Mouse (Mus musculus) adrenal gland, adult 18-20 months (tissue): ENCODE data around the gene D230025D16Rik. TPM values are rescaled to one million over a fixed set of nuclear protein-coding genes. Genes with fewer than 3 reads are reported as not detected.
"Not testable (repeated sequence)": the region's sequence is repeated elsewhere in the genome, so short reads cannot be mapped to it uniquely, and the experiment has no call there.

Experiments
- DNase-seq, 2 experiments: peaks; one replicate each; pipeline ENCODE4 v3.0.0; 2021 to 2022; ENCODE audit warnings: low spot score in 2 of 2
- total RNA-seq, 2 experiments: library from RNA; stranded (reverse); gene quantifications; 1 replicate in 1 of 2; 2 replicates in 1 of 2; pipeline ENCODE4 v1.2.3; 2021

Gene D230025D16Rik
- total RNA-seq, 2 experiments from 2014 or later, result 23.4 to 32.0 TPM

DNA sequence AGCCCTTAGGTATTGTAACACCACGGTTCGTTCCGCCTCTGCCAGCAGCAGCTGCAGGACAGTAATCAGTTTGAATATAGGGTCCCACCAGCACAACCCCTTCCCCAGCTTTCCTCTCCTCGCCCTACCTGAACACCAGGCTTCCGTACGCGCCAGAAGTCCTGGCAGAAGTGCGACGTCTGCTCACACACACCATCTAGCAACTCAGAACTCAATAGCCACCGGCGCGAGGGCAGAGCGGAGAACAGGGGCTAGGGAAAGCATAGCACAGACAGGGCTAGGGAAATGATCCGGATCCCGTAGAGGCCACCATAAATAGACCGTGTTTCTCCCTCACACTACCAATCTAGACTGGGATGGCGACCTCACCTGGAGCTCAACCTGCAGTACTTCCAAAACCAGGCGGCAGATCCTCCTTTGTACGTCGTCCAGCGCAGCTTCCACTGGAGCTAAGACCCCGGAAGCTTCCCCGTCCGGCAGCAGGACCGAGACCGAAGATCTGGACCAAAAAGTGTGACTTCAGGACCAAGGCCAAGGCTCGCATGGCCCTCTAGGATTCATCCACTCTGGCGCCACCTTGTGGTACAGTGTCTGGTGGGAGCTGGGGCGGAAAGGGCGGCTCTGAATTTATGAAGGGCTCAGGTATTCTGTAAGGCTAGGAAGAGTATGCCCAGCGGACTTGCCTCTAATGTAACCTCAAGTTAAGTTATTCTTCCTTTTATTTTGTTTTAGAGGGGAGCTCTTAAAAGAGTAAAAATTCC, 65.8 kb downstream of the D230025D16Rik start:
- peak; percentile 89 to 93 for DNase-seq

DNA sequence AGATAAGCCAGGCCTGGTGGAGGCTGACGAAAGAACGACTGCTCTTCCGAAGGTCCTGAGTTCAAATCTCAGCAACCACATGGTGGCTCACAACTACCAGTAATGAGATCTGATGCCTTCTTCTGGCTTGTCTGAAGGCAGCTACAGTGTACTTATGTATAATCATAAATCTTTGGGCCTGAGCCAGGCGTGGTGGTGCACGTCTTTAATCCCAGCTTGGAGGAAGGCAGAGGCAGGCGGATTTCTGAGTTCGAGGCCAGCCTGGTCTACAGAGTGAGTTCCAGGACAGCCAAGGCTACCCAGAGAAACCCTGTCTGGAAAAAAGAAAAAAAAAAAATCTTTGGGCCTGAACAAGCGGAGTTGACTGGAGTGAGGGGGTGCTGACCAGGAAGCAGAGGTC, 66.4 kb downstream of the D230025D16Rik start:
- not testable (repeated sequence) for DNase-seq

DNA sequence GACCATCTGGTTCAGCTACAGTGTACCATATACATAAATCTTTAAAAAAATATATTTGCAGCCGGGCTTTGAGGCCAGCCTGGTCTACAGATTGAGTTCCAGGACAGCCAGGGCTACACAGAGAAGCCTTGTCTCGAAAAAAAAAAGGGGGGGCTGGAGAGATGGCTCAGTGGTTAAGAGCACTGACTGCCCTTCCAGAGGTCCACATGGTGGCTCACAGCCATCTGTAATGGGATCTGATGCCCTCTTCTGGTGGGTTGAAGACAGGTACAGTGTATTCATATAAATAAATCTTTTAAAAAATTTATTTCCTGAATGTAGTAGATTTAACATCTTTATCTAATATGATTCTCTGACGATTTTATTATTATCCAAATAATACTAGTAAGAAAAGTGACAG, 66.9 kb downstream of the D230025D16Rik start:
- not testable (repeated sequence) for DNase-seq

DNA sequence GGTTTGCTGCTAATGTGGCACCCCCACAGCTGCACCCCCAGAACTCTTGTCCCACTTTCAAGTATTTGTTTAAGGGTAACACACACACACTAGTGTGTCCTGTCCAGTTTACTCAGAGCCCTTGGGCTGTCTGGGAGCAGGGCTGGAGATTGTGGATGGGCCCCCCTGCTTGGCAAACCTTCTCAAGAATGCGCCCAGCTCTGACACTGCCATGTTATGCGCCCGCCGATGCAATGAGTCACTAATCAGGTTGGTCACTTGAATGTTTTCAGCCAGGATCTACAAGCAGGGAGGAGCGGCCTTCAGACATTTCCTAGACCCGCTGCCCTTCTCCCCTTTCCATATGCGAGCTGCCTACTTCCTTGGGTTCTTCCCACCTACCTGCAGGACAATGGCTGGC, 67.5 kb downstream of the D230025D16Rik start:
- DNase-seq, result no peak

DNA sequence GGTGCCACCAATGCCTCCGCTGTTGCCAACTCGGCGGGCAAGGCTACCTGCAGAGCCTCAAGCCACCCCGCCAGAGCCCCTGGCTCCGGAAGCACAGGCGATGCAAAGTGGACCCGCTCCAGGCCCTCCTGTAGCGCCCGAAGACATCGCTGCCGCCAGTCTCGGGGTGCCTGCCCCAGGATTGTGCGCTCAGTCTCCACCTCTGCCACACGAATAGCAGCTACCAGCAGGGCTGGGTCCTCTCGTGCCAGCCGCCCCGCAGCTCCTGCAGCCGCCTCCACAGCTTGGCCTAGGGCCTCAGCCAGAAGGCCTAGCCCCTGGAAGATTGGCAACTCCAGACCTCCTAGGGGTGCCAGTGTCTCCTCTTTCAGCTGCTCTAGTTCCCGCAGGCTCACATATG, 68.5 kb downstream of the D230025D16Rik start:
- DNase-seq, result no peak

DNA sequence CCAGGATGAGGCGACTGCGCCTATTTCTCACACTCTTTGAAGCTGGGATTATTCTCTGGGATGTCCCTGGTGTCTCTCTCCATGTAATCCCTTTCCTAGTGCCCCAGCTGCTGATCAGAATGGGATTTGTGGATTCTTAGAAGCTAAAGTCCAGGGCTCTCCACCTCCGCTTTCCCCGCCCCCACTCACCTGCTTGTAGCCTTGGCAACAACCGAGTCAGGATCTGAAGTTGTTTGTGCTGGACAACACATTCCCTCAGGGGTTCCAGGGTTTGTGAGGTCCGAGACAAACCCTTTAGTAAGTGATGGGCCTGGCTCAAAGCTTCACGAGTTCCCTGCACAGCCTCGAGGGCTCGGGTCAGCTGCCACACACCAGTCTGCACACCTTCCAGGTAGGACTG, 69.8 kb downstream of the D230025D16Rik start:
- no peak for DNase-seq

DNA sequence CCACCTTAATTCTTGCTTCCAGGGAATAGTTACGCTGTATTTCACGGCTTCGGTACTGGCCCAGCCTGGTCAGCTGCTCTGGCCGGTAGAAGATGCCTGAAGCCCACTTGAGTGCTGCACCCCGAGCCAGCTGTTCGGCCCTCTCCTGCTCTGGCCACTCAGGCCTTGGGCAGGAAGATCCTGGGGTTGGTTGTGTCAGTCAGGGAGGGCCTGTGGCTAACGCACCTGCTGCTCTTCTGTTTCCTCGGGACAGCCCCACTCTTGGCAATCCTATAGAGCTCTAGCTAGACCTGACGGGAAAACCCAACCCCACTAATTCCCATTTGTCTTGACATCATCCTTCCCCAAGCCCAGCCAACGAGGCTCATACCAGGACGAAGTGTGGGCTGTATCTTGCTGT, 70.3 kb downstream of the D230025D16Rik start:
- DNase-seq, result no peak

DNA sequence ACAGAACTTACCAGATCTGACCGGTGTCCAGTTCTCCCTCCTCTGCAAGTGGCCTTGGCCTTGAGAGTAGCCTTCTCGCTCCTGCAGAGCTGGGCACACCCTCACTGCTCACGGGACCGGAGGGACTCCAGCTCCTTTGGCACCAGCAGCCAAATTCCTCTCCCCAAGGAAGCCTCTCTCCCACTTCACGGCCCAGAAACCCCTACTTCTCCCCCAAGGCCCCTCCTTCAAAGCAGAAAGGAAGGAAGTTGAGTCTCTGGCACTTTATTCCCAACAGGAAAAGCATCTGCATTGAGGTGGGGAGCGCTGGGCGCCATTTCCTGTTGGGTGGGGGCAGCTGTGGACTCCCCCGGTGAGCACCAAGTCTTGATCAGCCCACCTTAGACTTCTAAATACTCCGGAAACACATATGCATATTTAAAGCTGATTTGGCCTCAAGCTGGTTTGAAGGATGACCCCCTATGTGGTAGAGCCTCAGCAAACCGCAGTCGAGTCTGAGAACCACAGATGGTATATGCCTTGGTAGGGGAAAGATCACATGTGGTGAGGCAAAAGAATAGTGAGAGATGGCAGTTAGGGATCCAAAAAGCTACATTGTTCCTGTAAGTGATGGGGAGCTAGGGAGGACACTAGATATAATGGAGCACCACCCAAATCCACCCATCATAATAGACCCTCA, 71.1 kb downstream of the D230025D16Rik start, which contains the start of gene Exoc3l:
TSS of gene Exoc3l (minus strand) at position 207 of the 679 bp plus-strand sequence.
- peak in 1 of 2 experiments; percentile 52 for DNase-seq

DNA sequence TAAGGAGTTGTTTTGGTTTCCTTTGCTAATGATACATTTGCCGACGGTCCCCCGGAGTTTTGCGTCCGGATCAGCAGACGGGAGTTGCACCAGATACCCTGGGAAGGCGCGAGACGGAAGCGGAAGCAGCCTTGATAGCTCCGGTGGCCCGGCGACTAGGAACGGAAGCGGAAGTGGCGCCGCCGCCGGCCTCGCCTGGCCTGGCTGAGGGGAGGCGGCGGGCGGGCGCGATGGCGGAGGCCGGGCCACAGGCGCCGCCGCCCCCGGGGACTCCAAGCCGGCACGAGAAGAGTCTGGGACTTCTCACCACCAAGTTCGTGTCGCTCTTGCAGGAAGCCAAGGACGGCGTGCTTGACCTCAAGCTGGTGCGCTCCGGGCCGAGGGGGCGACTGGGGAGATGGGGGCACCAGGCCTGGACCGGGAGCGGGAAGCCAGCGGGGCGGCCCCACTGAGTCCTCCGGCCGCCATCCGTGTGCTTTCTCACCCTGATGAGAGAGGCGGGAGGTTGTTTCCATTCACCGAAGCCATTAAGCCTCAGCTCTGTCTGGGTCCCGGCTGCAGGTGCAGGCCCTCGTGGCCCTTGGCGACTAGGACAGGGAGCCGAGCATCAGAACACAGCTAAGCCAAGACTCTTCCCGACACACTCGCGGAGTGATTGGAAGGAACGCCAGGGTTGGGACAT, 72.7 kb downstream of the D230025D16Rik start, which contains the start of gene E2f4:
TSS of gene E2f4 (plus strand) at position 153 of the 682 bp plus-strand sequence.
- peak; percentile 85 to 87 for DNase-seq

DNA sequence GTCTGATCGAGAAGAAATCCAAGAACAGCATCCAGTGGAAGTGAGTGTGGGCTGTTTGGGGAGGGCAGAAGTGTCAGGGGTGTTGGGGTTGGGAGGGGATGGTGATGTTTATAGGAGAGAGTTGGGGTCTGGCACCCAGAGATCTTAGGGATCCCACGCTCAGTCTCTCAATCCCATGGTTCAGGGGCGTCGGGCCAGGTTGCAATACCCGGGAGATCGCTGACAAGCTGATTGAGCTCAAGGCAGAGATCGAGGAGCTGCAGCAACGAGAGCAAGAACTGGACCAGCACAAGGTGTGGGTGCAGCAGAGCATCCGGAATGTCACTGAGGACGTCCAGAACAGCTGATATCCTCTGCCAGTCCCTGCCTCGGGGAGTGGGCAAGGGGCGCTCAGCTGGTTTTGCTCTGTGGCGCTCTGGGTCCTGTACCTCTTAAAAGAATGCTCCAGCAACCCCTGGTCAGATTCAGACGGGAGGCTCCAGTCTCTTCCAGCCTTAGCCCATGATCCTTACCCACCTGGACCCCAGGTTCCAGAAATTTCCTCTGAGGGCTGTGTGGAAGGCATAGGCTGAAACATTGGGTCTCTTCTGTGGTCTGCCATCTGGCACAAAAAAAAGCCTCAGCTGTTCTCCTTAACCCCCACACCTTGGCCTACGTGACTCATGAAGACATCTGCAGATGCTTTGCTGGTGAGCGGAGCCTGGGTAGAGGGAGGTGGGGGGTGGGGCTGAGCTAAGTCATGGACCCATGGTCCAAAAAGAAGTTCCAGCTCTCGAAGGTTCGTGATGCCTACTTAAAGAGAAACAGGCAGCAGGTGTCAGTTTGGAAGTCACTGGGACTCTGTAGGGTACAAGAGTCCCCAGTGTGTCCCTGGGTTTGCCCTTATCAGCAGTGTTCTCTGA, 73.7 kb downstream of the D230025D16Rik start:
- no peak for DNase-seq

DNA sequence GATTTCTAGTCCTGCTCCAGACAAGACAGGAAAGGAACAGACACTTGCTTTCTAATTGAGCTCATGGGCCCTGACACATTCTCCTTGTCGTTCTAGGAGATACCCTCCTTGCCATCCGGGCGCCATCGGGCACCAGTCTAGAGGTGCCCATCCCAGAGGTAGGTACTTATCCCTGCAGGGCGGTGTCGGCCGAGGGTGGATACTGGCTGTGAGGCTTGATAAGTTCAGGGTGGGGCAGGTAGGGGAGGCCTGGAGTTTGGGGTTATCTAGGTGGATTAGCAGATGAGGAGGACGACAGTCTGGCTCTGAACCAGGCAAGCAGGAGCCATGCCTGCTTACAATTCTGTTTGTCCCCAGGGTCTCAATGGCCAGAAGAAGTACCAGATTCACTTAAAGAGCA, 75.0 kb downstream of the D230025D16Rik start:
- no peak for DNase-seq

Other genes starting within 250 kb of the D230025D16Rik start
- not detected for gene Ces2h, start 224.3 kb upstream of the D230025D16Rik start, total RNA-seq
- under 1 TPM in 1 of 2 experiments, not detected in 1; 0.27 TPM for gene Ces3a, start 176.5 kb upstream of the D230025D16Rik start, total RNA-seq
- not detected for gene Ces3b, start 141.4 kb upstream of the D230025D16Rik start, total RNA-seq
- gene Ces4a, start 93.3 kb upstream of the D230025D16Rik start, total RNA-seq, result not detected
- 100 to 1,000 TPM in 1 of 2 experiments, 10 to 100 TPM in 1; 89.7 to 105 TPM for gene Cbfb, start 54.5 kb upstream of the D230025D16Rik start, total RNA-seq
- 1 to 10 TPM; 2.7 to 3.2 TPM for gene B3gnt9, start 30.0 kb downstream of the D230025D16Rik start, total RNA-seq
- 10 to 100 TPM; 13.1 to 15.5 TPM for gene Tradd, start 39.5 kb downstream of the D230025D16Rik start, total RNA-seq
- gene Fbxl8, start 39.5 kb downstream of the D230025D16Rik start, total RNA-seq, result 1 to 10 TPM; 3.7 to 4.3 TPM
- 1 to 10 TPM; 2.2 to 4.3 TPM for gene Hsf4, start 44.7 kb downstream of the D230025D16Rik start, total RNA-seq
- gene Nol3, start 51.0 kb downstream of the D230025D16Rik start, total RNA-seq, result 10 to 100 TPM in 1 of 2 experiments, 1 to 10 TPM in 1; 6.7 to 20.3 TPM
- 1 to 10 TPM; 2.2 to 2.8 TPM for gene 4931428F04Rik, start 64.7 kb downstream of the D230025D16Rik start, total RNA-seq
- gene Exoc3l, start 71.0 kb downstream of the D230025D16Rik start, total RNA-seq, result 10 to 100 TPM; 15.6 to 17.2 TPM
- 10 to 100 TPM; 43.2 to 44.9 TPM for gene E2f4, start 72.5 kb downstream of the D230025D16Rik start, total RNA-seq
- 1 to 10 TPM; 4.5 to 6.9 TPM for gene Elmo3, start 80.5 kb downstream of the D230025D16Rik start, total RNA-seq
- gene Lrrc29, start 101.1 kb downstream of the D230025D16Rik start, total RNA-seq, result 1 to 10 TPM; 3.1 to 3.8 TPM
- 10 to 100 TPM; 55.6 to 69.6 TPM for gene Tmem208, start 101.2 kb downstream of the D230025D16Rik start, total RNA-seq
- 1 to 10 TPM; 8.3 to 8.6 TPM for gene Fhod1, start 122.8 kb downstream of the D230025D16Rik start, total RNA-seq
- under 1 TPM; 0.58 to 0.93 TPM for gene Slc9a5, start 123.7 kb downstream of the D230025D16Rik start, total RNA-seq
- under 1 TPM; 0.17 to 0.67 TPM for gene Plekhg4, start 148.1 kb downstream of the D230025D16Rik start, total RNA-seq
- gene Kctd19, start 188.4 kb downstream of the D230025D16Rik start, total RNA-seq, result under 1 TPM in 1 of 2 experiments, not detected in 1; 0.13 TPM
- gene Lrrc36, start 188.4 kb downstream of the D230025D16Rik start, total RNA-seq, result 1 to 10 TPM; 3.3 to 4.5 TPM
- 10 to 100 TPM; 24.0 to 43.0 TPM for gene Tppp3, start 246.4 kb downstream of the D230025D16Rik start, total RNA-seq